Mouse (Mus musculus) right cerebral cortex, postnatal 25 days (tissue): ENCODE results near the gene Tfdp1.
A peak's percentile ranks its signal among the peaks of the same experiment; 100 is the strongest.

Experiments
- DNase-seq: peaks from one replicate; pipeline ENCODE4 v3.0.0; 2022

Tfdp1 gene

DNA sequence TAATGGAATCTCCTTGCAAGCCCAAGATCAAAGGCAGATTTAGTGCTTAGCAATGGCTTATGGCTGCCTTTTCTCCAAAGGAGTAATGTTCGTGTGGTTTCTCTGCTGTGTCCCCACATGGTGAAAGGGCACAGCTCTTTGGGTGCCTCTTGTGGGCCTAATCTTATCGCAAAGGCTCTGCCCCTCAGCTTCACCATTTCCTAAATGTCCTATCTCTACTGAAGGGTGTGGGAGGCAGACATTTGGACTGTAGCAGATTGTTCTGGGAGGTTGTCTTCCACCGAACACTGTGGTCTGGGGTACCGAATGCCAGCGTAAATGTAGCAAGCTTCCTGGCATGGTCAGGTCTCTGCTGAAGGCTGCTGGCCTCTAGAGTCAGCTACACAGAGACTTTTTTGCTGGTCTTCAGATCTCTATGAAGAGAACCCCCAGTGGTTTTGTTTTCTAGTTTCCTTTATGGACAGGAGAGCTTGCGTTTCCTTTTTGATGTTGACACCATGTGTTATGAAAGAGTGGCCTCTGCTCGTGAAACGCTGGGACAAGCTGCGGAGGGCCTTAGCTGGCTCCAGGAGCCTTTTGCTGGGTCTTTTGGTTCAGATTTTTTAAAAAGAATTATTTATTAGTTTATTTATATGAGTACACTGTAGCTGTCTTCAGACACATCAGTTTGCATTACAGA is 14.7 kb downstream of the Tfdp1 start:
- DNase-seq, result no peak

GRCm38 (mm10) chr8:13353883-13354282 is 15.3 kb downstream of the Tfdp1 start:
- DNase-seq, result no peak

DNA sequence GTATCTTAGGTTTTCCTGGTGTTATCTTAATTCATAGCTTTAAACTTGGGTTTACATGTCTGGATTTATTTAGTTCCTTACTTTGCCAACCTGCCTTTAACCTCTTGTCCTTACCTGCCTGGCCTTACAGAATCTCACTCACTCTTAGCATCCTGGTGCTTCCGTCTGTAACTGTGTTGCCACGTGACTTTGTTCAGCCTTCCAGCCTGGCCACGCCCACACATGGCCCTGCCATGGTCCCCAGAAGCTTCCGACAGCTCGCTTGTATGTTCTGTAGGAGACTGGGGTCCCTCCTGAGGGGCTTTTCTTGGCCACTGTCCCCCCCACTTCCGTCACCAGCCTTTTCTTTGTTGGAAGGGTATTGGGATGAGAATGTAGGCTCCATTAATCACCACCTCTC is 17.7 kb downstream of the Tfdp1 start:
- no peak for DNase-seq

GRCm38 (mm10) chr8:13356681-13357080 is 18.1 kb downstream of the Tfdp1 start:
- DNase-seq, result no peak

DNA sequence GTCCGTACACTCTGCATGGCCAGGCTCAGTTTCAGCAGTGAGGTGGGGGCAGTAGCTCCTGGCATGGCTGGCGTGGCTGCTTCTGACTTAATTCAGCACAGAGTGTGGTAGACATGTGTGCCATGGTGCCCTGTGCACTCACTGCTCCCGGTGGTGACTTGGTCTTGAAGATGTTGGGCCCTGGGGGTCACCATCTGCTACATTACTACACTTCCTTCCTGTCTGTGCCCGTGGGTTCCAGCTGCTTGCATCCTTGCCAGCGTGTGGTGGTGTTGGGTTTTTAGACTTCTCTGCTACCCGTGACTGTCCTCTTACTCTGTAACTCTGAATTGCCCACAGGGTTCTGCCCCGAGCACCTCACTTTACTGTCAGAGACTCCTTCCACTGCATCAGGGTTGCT is 21.7 kb downstream of the Tfdp1 start:
- no peak for DNase-seq

- no peak for DNase-seq
Observed at GRCm38 (mm10) chr8:13361865-13362264, 23.3 kb downstream of the Tfdp1 start.

DNA sequence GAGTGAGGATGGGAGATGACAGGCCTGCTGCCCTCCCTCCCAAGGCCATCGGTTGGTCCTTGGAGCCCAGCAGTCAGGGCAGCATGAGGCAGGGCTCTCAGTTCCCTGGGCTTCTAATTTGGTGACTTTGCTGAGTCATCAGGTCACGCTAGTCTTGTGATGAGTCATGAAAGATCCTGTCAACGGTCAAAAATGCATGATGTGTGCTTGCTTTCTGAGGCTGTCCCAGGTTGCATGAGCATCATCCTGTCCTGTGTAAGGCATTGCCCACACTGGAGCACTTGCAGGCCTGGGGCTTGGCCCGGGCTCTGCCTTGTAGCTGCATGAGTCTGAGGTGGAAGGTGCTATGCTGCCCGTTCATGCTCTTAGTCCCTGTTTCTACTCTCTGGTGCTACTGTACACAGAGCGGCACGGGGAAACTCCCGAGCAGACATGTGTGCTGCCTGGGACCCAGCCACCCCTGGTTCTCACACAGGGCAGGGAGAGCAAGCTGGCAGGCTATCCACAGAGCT is 34.7 kb downstream of the Tfdp1 start:
- no peak for DNase-seq

- no peak for DNase-seq
Observed at GRCm38 (mm10) chr8:13381630-13382029, 43.1 kb downstream of the Tfdp1 start.

DNA sequence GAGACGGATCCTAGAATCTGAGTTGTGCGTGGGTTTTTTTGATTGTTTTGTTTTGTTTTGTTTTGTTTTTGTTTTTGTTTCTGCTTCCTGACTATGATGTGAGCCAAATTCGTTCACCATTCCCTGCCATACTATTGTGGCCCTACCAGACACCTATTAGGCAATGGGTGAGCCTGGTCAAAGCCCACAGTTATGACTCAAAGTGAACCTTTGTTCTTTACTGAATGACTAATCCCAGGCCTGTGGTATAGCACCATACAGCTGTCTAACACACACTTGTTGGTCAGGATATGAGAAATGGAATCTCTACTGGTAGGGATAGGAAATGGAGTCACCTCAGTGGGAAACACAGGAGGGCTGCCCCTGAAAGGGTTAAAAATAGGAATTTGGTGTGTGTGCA is 44.0 kb downstream of the Tfdp1 start:
- no peak for DNase-seq

GRCm38 (mm10) chr8:13382999-13383398 is 44.4 kb downstream of the Tfdp1 start:
- DNase-seq, result no peak

DNA sequence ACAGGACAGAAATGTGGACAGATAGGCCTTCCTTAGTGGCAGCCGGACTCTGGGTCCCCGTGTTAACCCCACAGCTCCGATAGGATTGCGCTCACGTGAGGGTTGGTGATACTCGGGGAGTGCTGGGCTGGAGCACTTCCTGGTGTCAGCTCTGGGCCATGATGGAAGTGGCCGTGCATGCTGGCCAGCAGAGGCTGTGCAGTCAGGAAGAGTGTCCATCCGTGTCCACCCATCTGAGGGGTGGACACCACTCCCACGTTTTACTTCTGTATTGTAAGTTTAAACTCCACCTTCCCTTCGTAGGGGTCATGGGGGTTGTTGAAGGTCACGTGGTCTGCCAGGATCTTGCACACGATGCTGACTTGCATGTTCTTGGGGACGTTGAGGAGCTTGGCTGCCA is 47.8 kb downstream of the Tfdp1 start:
- no peak for DNase-seq

DNA sequence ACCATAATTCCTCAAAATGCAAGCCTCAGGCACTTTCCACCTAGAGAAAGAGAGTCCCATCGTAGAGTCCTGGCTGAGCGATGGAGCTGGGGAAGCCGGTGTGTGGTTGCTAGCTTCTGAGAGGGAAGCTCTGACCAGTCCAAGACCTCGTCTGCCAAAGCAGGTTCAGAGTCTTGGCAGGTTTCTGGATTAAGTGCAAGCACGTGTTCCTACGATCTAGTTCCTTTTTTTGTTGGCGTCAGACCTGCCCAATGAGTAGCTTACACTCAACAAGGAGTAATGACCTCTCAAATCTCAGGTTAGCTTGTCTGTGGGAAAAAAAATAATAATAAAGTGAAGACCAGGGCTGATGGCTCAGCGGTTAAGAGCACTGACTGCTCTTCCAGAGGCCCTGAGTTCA is 49.2 kb downstream of the Tfdp1 start:
- DNase-seq, result no peak

- DNase-seq, result no peak
Observed at GRCm38 (mm10) chr8:13388744-13389143, 50.2 kb downstream of the Tfdp1 start.

DNA sequence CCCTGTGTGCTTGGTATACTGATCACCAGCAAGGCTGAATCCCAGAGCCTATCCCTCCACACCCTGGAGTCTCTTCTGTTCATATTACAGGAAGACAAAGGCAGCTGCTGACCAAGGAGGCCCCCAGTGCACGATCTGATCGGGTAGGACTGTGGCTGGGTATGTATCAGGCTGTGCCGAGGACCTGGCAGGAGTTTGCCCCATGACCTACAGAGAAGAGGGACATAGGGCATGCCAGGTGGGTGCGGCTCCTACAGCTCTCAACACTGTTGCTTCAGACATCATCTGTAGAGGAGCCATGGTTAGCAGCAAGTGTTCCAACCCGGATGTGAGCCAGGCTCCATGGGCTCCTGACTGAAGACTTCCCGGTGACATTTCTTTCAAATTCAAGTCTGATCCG is 55.3 kb downstream of the Tfdp1 start:
- DNase-seq, result no peak

- no peak for DNase-seq
Observed at GRCm38 (mm10) chr8:13396725-13397124, 58.2 kb downstream of the Tfdp1 start, which contains the start of gene Atp4b. Atp4b (minus strand) TSS chr8:13396825.

- no peak for DNase-seq
Observed at GRCm38 (mm10) chr8:13403517-13403916, 65.0 kb downstream of the Tfdp1 start.

- no peak for DNase-seq
Observed at GRCm38 (mm10) chr8:13404666-13405131, 66.1 kb downstream of the Tfdp1 start, which contains the start of gene Grk1. Grk1 (plus strand) TSS chr8:13405081.

- no peak for DNase-seq
Observed at GRCm38 (mm10) chr8:13406011-13406410, 67.5 kb downstream of the Tfdp1 start.

DNA sequence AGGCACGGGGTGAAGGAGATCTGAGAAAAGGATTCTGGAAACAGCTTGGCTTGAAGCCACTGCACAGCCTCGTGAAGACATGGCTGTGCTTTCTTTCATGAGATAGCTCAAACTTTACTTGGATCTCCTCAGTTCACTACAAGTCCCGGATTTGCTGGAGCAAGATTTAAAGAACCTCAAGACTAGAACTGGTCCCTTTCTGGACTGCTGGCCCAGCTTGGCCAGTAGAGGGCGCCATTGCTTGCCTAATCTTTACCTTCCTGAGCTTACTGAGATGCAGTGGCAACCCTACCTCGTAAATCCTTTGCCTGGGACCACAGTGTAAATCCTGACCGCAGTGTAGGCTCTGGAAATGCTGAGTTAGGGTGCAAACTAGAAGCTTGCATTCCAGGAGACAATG is 73.0 kb downstream of the Tfdp1 start:
- DNase-seq, result peak; percentile 42

GRCm38 (mm10) chr8:13412891-13413558 is 74.5 kb downstream of the Tfdp1 start:
- peak; percentile 32 for DNase-seq

- DNase-seq, result no peak
Observed at GRCm38 (mm10) chr8:13413823-13414390, 75.4 kb downstream of the Tfdp1 start.

GRCm38 (mm10) chr8:13415879-13416278 is 77.3 kb downstream of the Tfdp1 start:
- DNase-seq, result peak; percentile 10

GRCm38 (mm10) chr8:13419111-13419639 is 80.6 kb downstream of the Tfdp1 start:
- no peak for DNase-seq

DNA sequence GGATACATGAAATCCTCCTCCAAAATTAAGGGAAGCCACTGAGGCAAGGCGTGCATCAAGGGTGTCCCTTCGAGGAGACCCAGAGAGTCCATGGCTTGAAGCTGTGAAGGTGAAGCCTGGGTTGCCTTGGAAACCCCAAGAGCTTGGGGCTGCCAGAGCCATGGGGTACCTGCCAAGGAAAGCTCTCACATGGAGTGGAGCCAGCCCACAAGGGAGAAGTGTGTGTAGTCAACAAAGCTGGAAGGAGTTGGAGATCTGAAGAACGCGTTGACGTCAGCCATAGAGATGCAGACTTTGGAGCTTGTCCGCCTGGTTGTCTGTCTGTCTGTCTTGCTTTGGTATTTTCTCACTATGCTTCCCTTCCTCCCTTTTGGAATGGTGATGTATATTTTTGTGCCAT is 82.4 kb downstream of the Tfdp1 start:
- peak; percentile 45 for DNase-seq
